Mouse (Mus musculus) erythroblast, embryonic 14.5 days (primary cell): ENCODE data around the gene Cox7b. TPM values are rescaled to one million over a fixed set of nuclear protein-coding genes. Genes with fewer than 3 reads are reported as not detected.

Experiments used
- H3K27me3 ChIP-seq: 2 replicates; pipeline ENCODE4 v1.6.1; 2012; ENCODE audit warnings: inconsistent platforms; ENCODE audit not compliant: control insufficient read depth
- H3K36me3 ChIP-seq: 2 replicates; pipeline ENCODE4 v1.6.1; 2012; ENCODE audit warnings: mild to moderate bottlenecking, inconsistent platforms; ENCODE audit not compliant: control insufficient read depth
- H3K4me1 ChIP-seq: 2 replicates; pipeline ENCODE4 v1.6.1; 2012; ENCODE audit warnings: inconsistent platforms; ENCODE audit not compliant: control insufficient read depth
- H3K4me3 ChIP-seq: replicated peaks from 2 replicates; pipeline ENCODE3; 2012; ENCODE audit warnings: moderate library complexity, mild to moderate bottlenecking, inconsistent platforms
- H3K9me3 ChIP-seq: 2 replicates; pipeline ENCODE4 v1.6.1; 2012; ENCODE audit warnings: low read length, inconsistent platforms, mixed read lengths; ENCODE audit not compliant: control insufficient read depth
- GATA1 ChIP-seq: IDR thresholded peaks from 2 replicates; pipeline ENCODE4 v1.6.1; 2012; ENCODE audit warnings: low read length, inconsistent platforms, mixed read lengths
- TAL1 ChIP-seq: IDR thresholded peaks from 3 replicates; pipeline ENCODE4 v1.6.1; 2012; ENCODE audit warnings: low read length, inconsistent platforms, mixed read lengths
- polyA plus RNA-seq: library from polyadenylated mRNA; stranded (reverse); fragments of >175 nt; gene quantifications from 2 replicates; pipeline ENCODE4 v1.2.3, GENCODE M21; 2012

Cox7b gene
- polyA plus RNA-seq, 1 experiment, result 5.8 TPM

- Histone ChIP-seq H3K9me3 (no peaks in the 10 kb centered on the region), H3K4me1 (peaks cover 18% of the 10 kb centered on the region), H3K4me3 (peak within 1 kb of the TSS; percentile 73), H3K36me3 (peaks cover 9% of the 10 kb centered on the region), H3K27me3 (no peaks in the 10 kb centered on the region; the same call in 1 of the 2 replicates)
- TF ChIP-seq TAL1, result no peak
- no peak for TF ChIP-seq GATA1
These were observed 11.2 kb downstream of the Cox7b start, which contains the start of gene Atp7a for GRCm38 (mm10) chrX:106026418-106027342. TSS of gene Atp7a (plus strand) at chrX:106027276.

- Histone ChIP-seq H3K4me3 (peak overlapping the region; percentile 73), H3K4me1 (peaks cover 18% of the 10 kb centered on the region), H3K36me3 (peaks cover 2% of the 10 kb centered on the region), H3K9me3 (no peaks in the 10 kb centered on the region), H3K27me3 (no peaks in the 10 kb centered on the region; the same call in 1 of the 2 replicates)
- TF ChIP-seq TAL1, result no peak
- no peak for TF ChIP-seq GATA1
These were observed 11.8 kb downstream of the Cox7b start for GRCm38 (mm10) chrX:106027343-106027674.

- H3K4me3 ChIP-seq, result no peak overlapping the region
- no peaks in the 10 kb centered on the region; the same call in 1 of the 2 replicates for H3K27me3 ChIP-seq
- TF ChIP-seq TAL1, result no peak
- TF ChIP-seq GATA1, result no peak
- H3K4me1 ChIP-seq, result peaks cover 18% of the 10 kb centered on the region
- no peaks in the 10 kb centered on the region for H3K9me3 ChIP-seq
- H3K36me3 ChIP-seq, result no peaks in the 10 kb centered on the region
These were observed 14.7 kb downstream of the Cox7b start for GRCm38 (mm10) chrX:106030176-106030575.

- Histone ChIP-seq H3K36me3 (no peaks in the 10 kb centered on the region), H3K27me3 (no peaks in the 10 kb centered on the region; the same call in 1 of the 2 replicates), H3K9me3 (no peaks in the 10 kb centered on the region), H3K4me1 (peaks cover 16% of the 10 kb centered on the region), H3K4me3 (no peak overlapping the region)
- TF ChIP-seq GATA1 (no peak), TAL1 (no peak)
These were observed 15.6 kb downstream of the Cox7b start for GRCm38 (mm10) chrX:106031124-106031523.

GRCm38 (mm10) chrX:106035727-106036126 lies 20.2 kb downstream of the Cox7b start:
- Histone ChIP-seq H3K4me3 (no peak overlapping the region), H3K9me3 (no peaks in the 10 kb centered on the region), H3K36me3 (no peaks in the 10 kb centered on the region), H3K4me1 (peaks cover 1% of the 10 kb centered on the region; the same call in 1 of the 2 replicates), H3K27me3 (no peaks in the 10 kb centered on the region)
- TF ChIP-seq TAL1 (no peak), GATA1 (no peak)

GRCm38 (mm10) chrX:106037185-106037752 lies 21.8 kb downstream of the Cox7b start:
- H3K27me3 ChIP-seq, result no peaks in the 10 kb centered on the region
- no peak overlapping the region for H3K4me3 ChIP-seq
- H3K9me3 ChIP-seq, result no peaks in the 10 kb centered on the region
- peaks cover 2% of the 10 kb centered on the region; the same call in 1 of the 2 replicates for H3K4me1 ChIP-seq
- no peaks in the 10 kb centered on the region for H3K36me3 ChIP-seq
- TF ChIP-seq GATA1 (no peak), TAL1 (no peak)

- no peaks in the 10 kb centered on the region for H3K9me3 ChIP-seq
- H3K27me3 ChIP-seq, result no peaks in the 10 kb centered on the region
- TF ChIP-seq TAL1 (peak; percentile 58), GATA1 (no peak)
- H3K36me3 ChIP-seq, result no peaks in the 10 kb centered on the region
- H3K4me3 ChIP-seq, result no peak overlapping the region
- H3K4me1 ChIP-seq, result peaks cover 27% of the 10 kb centered on the region
These were observed 28.5 kb downstream of the Cox7b start for GRCm38 (mm10) chrX:106043863-106044617.

GRCm38 (mm10) chrX:106045455-106045854 lies 30.0 kb downstream of the Cox7b start:
- no peaks in the 10 kb centered on the region for H3K9me3 ChIP-seq
- H3K4me1 ChIP-seq, result peaks cover 27% of the 10 kb centered on the region
- TF ChIP-seq GATA1, result no peak
- no peak for TF ChIP-seq TAL1
- no peaks in the 10 kb centered on the region for H3K36me3 ChIP-seq
- H3K27me3 ChIP-seq, result no peaks in the 10 kb centered on the region
- no peak overlapping the region for H3K4me3 ChIP-seq

- H3K4me3 ChIP-seq, result no peak overlapping the region
These were observed 30.4 kb downstream of the Cox7b start for GRCm38 (mm10) chrX:106045928-106046327.

More at GRCm38 (mm10) chrX:106045928-106046327, 30.4 kb downstream of the Cox7b start:
- H3K4me1 ChIP-seq, result peaks cover 27% of the 10 kb centered on the region
- no peaks in the 10 kb centered on the region for H3K36me3 ChIP-seq
- H3K9me3 ChIP-seq, result no peaks in the 10 kb centered on the region
- no peak for TF ChIP-seq TAL1
- TF ChIP-seq GATA1, result no peak
- H3K27me3 ChIP-seq, result no peaks in the 10 kb centered on the region
